16 mouse cellular contexts compared by ENCODE assay signal in genomic region chr10:96638477-96638876, GRCm38 (mm10).
"Had no signal": no experiment of that assay in that cellular context is flagged by ENCODE, and none has a peak within 500 bp of the region (broad histone marks: within the 10 kb centered on the region; RNA-seq: fewer than 3 reads in every experiment).

No protein-coding gene starts in this region.

- ATAC-seq: midbrain, embryonic 16.5 days had no signal

- DNase-seq: lung, adult 18-20 months; lung, embryonic 14.5 days; lung, postnatal 10 days; lung, postnatal 4 days; midbrain, embryonic 14.5 days; right cerebral cortex, postnatal 25 days; right cerebral cortex, postnatal 4 days; spleen, adult 18-20 months; thymus, adult 18-20 months; thymus, postnatal 14 days; thymus, postnatal 36 days had no signal

- H3K36me3 ChIP-seq: midbrain, embryonic 10.5 days; neural tube, embryonic 13.5 days had no signal

- H3K27me3 ChIP-seq: midbrain, embryonic 12.5 days; neural tube, embryonic 13.5 days; neural tube, embryonic 15.5 days had no signal
